Mouse (Mus musculus) lung, adult 2 months (tissue): ENCODE data around the gene Gpc6.

Source experiments
- CTCF ChIP-seq: fragments of 200-500 bp; IDR thresholded peaks from 2 replicates; pipeline ENCODE4 v1.5.1; 2011; ENCODE audit warnings: mild to moderate bottlenecking, low read length, control low read depth; ENCODE audit not compliant: insufficient read depth
- POLR2A ChIP-seq: fragments of 200-500 bp; IDR thresholded peaks from 2 replicates; pipeline ENCODE4 v1.6.1; 2011; ENCODE audit warnings: low read depth, mild to moderate bottlenecking, control low read depth, low read length, borderline replicate concordance; ENCODE audit errors: extremely low read depth

GRCm38 (mm10) chr14:117673541-117673940 lies 748.4 kb downstream of the Gpc6 start:
- TF ChIP-seq POLR2A: no peak
- no peak for TF ChIP-seq CTCF
